Mouse (Mus musculus) liver, embryonic 15.5 days (tissue): Measurements from ENCODE around the gene Rad54l. TPM values are rescaled to one million over a fixed set of nuclear protein-coding genes. Genes with fewer than 3 reads are reported as not detected.

Experiments
- ATAC-seq: fragments of 200-750 bp; cut with Nextera tagmentation; 2 replicates; pipeline ENCODE4 v1.8.0; 2017; ENCODE audit warnings: moderate number of reproducible peaks, mild to moderate bottlenecking, moderate library complexity; ENCODE audit not compliant: insufficient read depth
- H3K27ac ChIP-seq: fragments of 300-500 bp; sonication (generic); replicated peaks from 2 replicates; pipeline ENCODE4 v1.5.1; 2015; ENCODE audit warnings: mild to moderate bottlenecking, inconsistent platforms
- H3K27me3 ChIP-seq: fragments of 300-500 bp; sonication (generic); 2 replicates; pipeline ENCODE4 v1.6.1; 2015; ENCODE audit warnings: mild to moderate bottlenecking, inconsistent platforms
- H3K36me3 ChIP-seq: fragments of 300-500 bp; sonication (generic); replicated peaks from 2 replicates; pipeline ENCODE4 v1.6.1; 2015; ENCODE audit warnings: moderate library complexity, mild to moderate bottlenecking, inconsistent platforms
- H3K4me1 ChIP-seq: fragments of 300-500 bp; sonication (generic); replicated peaks from 2 replicates; pipeline ENCODE4 v1.6.1; 2015; ENCODE audit warnings: inconsistent platforms
- H3K4me2 ChIP-seq: fragments of 300-500 bp; sonication (generic); 2 replicates; pipeline ENCODE4 v1.6.1; 2015; ENCODE audit warnings: moderate library complexity, mild to moderate bottlenecking, inconsistent platforms
- H3K4me3 ChIP-seq: fragments of 300-500 bp; sonication (generic); replicated peaks from 2 replicates; pipeline ENCODE4 v1.5.1; 2015; ENCODE audit warnings: mild to moderate bottlenecking, inconsistent platforms
- H3K9ac ChIP-seq: fragments of 300-500 bp; sonication (generic); 2 replicates; pipeline ENCODE4 v1.6.1; 2015; ENCODE audit warnings: moderate library complexity, mild to moderate bottlenecking, inconsistent platforms
- H3K9me3 ChIP-seq: fragments of 300-500 bp; sonication (generic); replicated peaks from 2 replicates; pipeline ENCODE4 v1.6.1; 2016; ENCODE audit warnings: inconsistent platforms
- WGBS: fragments of 180-500 bp; shearing (Covaris S2); methylation state at CpG from one replicate; pipeline ENCODE4 v1.1.7; 2015; ENCODE audit warnings: mixed read lengths; ENCODE audit not compliant: insufficient replicate concordance; 5-methylcytosine and 5-hydroxymethylcytosine counted together
- polyA plus RNA-seq: library from polyadenylated mRNA; unstranded; fragments of >200 nt; fragmentation: Nextera tagmentation; extraction: Ambion mirVana; gene quantifications from 2 replicates; pipeline ENCODE4 v1.2.1, GENCODE M21; 2015

The Rad54l gene
- polyA plus RNA-seq, 1 experiment from 2014 or later, result 26.8 TPM

DNA sequence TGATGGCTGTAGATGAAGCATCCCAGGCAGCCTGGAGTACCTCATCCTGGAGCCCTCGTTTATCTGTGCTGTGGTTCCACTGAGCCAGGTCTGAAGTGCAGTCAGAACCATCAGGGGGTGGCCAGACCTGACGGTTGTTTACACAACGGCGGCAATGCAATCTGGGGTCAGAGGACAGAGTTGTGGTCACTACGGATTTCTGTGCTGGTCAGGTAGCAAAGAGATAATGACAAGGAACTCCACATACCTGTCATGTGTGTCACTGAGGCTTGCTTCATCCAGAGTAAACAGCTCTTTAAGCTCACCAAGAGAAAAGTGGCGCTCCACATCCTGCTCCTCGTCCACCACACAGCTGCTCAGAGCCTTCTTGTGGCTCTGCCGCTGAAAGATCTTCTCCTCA lies 26.3 kb downstream of the Rad54l start:
- Histone ChIP-seq H3K27ac (peak overlapping the region; percentile 63), H3K9ac (no peak overlapping the region), H3K9me3 (no peaks in the 10 kb centered on the region), H3K4me3 (no peak overlapping the region), H3K4me1 (peaks cover 26% of the 10 kb centered on the region), H3K4me2 (no peak overlapping the region), H3K36me3 (peaks cover 98% of the 10 kb centered on the region), H3K27me3 (no peaks in the 10 kb centered on the region)
- WGBS, result 76% methylated on average over 8 of the region's 8 CpGs
- peak; percentile 38 for ATAC-seq

GRCm38 (mm10) chr4:116096291-116096690 lies 27.2 kb downstream of the Rad54l start:
- H3K4me1 ChIP-seq, result peaks cover 17% of the 10 kb centered on the region
- H3K36me3 ChIP-seq, result peaks cover 98% of the 10 kb centered on the region
- no peak overlapping the region for H3K4me3 ChIP-seq
- H3K9ac ChIP-seq, result no peak overlapping the region
- H3K4me2 ChIP-seq, result no peak overlapping the region
- 82% methylated on average over 10 of the region's 10 CpGs for WGBS
- ATAC-seq, result no peak
- no peak overlapping the region for H3K27ac ChIP-seq
- no peaks in the 10 kb centered on the region for H3K27me3 ChIP-seq
- no peaks in the 10 kb centered on the region for H3K9me3 ChIP-seq

DNA sequence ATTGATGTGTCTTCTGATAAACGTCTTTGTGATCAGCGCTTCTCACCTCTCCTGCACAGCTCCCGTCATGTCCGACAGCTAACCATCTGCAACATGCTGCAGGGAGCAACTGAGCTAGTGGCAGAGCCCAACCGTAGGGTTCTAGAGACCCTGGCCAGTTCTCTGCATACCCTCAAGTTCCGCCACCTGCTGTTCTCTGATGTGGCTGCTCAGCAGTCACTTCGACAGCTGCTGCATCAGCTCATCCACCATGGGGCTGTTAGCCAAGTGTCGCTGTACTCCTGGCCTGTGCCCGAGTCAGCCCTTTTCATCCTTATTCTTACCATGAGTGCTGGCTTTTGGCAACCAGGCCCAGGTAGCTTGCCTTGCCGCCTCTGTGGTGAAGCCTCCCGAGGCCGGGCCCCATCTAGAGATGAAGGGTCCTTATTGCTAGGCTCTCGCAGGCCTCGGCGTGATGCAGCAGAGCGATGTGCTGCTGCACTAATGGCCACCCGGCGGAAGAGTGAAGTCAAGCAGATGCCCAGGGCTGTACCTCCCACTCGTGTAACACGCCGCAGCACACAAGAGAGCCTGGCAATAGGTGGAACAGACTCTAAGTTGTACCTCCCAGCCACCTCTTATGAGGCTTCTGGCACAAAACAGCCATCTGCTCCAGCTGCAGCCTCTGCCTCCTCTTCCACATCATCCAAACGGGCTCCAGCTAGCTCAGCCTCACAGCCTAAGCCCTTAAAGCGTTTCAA lies 34.8 kb downstream of the Rad54l start:
- WGBS, result 87% methylated on average over 23 of the region's 23 CpGs
- H3K4me2 ChIP-seq, result no peak overlapping the region
- H3K9me3 ChIP-seq, result no peaks in the 10 kb centered on the region
- H3K4me3 ChIP-seq, result no peak overlapping the region
- H3K36me3 ChIP-seq, result peaks cover 78% of the 10 kb centered on the region
- H3K4me1 ChIP-seq, result no peaks in the 10 kb centered on the region
- H3K27me3 ChIP-seq, result no peaks in the 10 kb centered on the region
- ATAC-seq, result no peak
- no peak overlapping the region for H3K9ac ChIP-seq
- H3K27ac ChIP-seq, result no peak overlapping the region

DNA sequence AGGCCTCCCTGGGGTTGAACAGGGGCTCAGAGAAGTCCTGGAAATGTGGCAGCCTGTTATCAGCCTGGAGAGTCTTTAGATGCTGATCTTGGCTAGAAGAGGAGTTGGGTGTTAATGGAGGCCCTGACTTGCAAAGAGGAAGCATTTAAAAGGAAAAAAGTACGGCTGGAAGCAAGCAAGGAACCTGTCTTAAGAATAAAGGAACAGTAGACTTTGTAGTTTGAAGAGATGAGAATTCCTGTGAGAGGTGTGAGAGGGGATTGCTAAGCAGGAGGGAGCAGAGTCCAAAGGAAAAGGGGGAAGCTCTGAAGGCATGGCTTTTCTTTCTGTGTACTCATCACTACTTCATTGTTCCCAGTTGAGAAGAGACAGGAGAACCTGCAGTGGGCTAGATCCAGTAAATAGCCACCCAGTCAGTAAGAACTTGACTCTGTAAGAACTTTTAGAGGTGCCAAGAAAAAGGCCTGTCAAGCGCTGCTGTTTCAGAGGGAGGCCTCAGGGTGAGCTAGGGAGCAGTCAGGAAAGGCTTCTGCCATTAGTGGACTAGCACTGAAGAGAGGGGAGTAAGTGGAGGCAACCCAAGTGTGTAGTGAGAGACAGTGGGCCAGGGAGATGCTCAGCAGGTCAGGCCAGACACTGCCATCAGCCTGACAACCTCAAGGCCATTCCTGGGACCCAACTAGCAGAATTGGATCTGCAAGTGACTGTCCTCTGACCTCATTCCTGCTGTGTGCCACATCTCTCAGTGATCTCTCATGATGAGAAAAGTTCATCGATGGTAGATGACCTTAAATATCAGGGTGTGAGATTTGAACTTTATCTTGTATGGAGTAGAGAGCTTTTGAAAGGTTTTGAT lies 46.0 kb downstream of the Rad54l start:
- no peak for ATAC-seq
- Histone ChIP-seq H3K4me3 (peak overlapping the region; percentile 82), H3K36me3 (peaks cover 28% of the 10 kb centered on the region), H3K9me3 (no peaks in the 10 kb centered on the region), H3K4me2 (peak overlapping the region; percentile 85), H3K27me3 (no peaks in the 10 kb centered on the region), H3K4me1 (peaks cover 34% of the 10 kb centered on the region), H3K27ac (peak overlapping the region; percentile 95), H3K9ac (peak overlapping the region; percentile 92)
- WGBS, result 36% methylated on average over 3 of the region's 3 CpGs

DNA sequence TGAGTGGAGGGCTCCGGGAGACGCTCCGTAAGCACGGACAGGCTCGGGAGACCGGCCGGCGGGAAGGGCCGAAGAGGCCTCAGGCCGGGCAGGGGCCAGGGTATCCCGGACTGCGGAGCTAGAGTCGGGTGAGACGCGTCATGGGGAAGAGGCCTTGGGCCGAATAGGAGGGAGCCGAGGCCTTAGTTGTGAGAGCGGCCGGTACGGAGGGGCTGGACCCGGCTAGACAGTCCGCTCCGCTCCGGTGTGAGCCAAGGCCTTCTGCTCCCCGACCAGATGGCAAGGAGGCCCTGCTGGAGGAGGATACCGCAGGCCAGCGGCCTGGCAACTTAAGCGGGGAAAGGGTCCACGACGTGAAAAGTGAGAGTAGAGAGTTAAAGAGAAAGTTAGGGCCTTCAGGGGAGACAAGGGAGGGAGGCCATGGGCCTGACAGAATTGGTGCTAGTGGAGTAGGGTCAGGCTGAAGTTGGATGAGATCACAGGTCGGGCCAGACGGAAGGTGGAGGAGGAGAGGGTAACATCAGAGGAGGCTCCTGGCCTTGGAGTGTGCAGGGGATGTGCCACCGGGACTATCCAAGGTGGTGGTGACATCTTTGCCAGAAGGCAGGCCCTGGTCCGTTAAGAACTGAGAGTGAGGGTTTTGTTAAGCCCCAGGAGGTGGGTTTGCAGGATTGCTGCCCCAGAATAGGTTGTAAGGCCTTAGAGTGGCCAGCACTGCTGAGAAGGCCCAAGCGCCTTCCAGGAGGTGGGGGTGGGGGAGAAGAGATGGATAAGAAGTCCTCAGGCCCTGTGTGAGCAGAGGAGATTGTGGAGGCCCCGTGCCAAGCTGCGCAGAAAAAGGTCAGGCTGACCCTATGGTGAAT lies 46.9 kb downstream of the Rad54l start:
- ATAC-seq, result peak; percentile 22
- Histone ChIP-seq H3K4me1 (peaks cover 39% of the 10 kb centered on the region), H3K9ac (peak overlapping the region; percentile 92), H3K27ac (peak overlapping the region; percentile 95), H3K36me3 (peaks cover 24% of the 10 kb centered on the region), H3K27me3 (no peaks in the 10 kb centered on the region), H3K4me3 (peak overlapping the region; percentile 82), H3K9me3 (no peaks in the 10 kb centered on the region), H3K4me2 (peak overlapping the region; percentile 85)
- WGBS, result 1% methylated on average over 37 of the region's 37 CpGs

GRCm38 (mm10) chr4:116075631-116076368 lies 47.7 kb downstream of the Rad54l start:
- H3K4me2 ChIP-seq, result peak overlapping the region; percentile 85
- under 1% methylated on average over 76 of the region's 77 CpGs for WGBS
- peaks cover 16% of the 10 kb centered on the region for H3K36me3 ChIP-seq
- peak overlapping the region; percentile 92 for H3K9ac ChIP-seq
- H3K27ac ChIP-seq, result peak overlapping the region; percentile 95
- H3K9me3 ChIP-seq, result no peaks in the 10 kb centered on the region
- ATAC-seq, result peak; percentile 52
- peaks cover 39% of the 10 kb centered on the region for H3K4me1 ChIP-seq
- H3K27me3 ChIP-seq, result no peaks in the 10 kb centered on the region
- H3K4me3 ChIP-seq, result peak overlapping the region; percentile 82

DNA sequence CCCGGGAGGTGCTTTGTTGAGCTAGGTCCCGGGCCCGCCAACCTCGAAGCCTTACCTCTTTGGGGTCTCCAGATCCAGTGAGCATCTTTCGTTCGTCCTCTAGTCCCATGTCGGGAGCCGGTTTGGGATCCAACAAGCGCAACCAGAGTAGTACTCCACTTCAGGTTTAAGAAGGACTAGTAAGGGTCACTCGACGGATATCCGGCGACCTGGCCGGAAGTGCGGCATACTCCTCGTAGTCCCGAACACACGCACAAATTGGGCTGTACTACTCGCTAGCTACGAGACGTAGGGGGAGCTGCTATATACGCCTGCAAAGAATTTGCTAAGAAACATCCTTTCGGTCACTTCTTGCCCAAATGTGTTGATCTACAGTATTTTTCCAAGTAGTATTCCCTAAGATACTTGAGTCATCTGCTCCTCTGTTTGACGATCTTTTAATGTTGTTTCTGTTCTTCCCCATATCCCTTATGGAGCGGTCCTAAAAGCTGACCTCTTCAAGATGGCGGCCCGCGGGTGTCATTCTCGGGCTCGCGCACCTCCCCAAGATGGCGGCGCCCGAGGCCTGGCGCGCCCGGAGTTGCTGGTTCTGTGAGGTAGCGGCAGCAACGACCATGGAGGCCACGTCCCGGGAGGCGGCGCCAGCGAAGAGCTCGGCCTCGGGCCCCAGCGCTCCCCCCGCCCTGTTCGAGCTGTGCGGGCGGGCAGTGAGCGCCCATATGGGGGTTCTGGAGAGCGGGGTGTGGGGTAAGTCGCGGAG lies 48.4 kb downstream of the Rad54l start, which contains the start of the genes Uqcrh and Lrrc41:
TSS of gene Uqcrh (minus strand) at position 211 of the 760 bp plus-strand sequence.
TSS of gene Lrrc41 (plus strand) at position 409 of the 760 bp plus-strand sequence.
- Histone ChIP-seq H3K9ac (peak within 1 kb of the TSS; percentile 92), H3K27me3 (no peaks in the 10 kb centered on the region), H3K27ac (peak within 1 kb of the TSS; percentile 95), H3K9me3 (no peaks in the 10 kb centered on the region), H3K36me3 (peaks cover 18% of the 10 kb centered on the region), H3K4me1 (peaks cover 39% of the 10 kb centered on the region), H3K4me2 (peak within 1 kb of the TSS; percentile 85), H3K4me3 (peak within 1 kb of the TSS; percentile 82)
- WGBS, result under 1% methylated on average over 55 of the region's 55 CpGs
- peak; percentile 88 for ATAC-seq

- ATAC-seq, result no peak
- Histone ChIP-seq H3K4me2 (peak overlapping the region; percentile 85), H3K4me1 (peaks cover 39% of the 10 kb centered on the region), H3K27ac (peak overlapping the region; percentile 95), H3K9ac (peak overlapping the region; percentile 67), H3K27me3 (no peaks in the 10 kb centered on the region), H3K36me3 (peaks cover 20% of the 10 kb centered on the region), H3K4me3 (peak overlapping the region; percentile 82), H3K9me3 (no peaks in the 10 kb centered on the region)
- WGBS, result under 1% methylated on average over 8 of the region's 8 CpGs
Measured at GRCm38 (mm10) chr4:116074145-116074675, 49.3 kb downstream of the Rad54l start.

DNA sequence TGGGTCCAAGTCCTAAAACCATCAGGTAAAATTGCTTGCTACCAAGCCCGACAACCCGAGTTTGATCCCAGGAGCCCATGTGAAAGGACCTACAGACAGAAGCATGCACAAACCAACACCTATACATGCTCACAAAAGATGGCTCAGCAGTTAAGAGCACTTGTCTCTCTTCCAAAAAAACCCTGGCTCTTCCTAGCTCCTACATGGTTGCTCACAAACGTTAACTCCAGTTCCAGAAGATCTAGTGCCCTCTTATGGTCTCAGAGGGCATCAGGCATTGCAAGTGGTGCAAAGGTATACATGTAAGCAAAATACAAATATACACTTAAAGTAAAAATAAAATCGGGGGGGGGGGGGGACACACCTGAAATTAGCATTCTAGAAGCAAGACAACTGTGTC lies 50.3 kb downstream of the Rad54l start:
- peaks cover 30% of the 10 kb centered on the region for H3K36me3 ChIP-seq
- peak overlapping the region; percentile 82 for H3K4me3 ChIP-seq
- no peaks in the 10 kb centered on the region for H3K27me3 ChIP-seq
- peak overlapping the region; percentile 85 for H3K4me2 ChIP-seq
- WGBS, result 38% methylated on average over 4 of the region's 4 CpGs
- ATAC-seq, result no peak
- peaks cover 36% of the 10 kb centered on the region for H3K4me1 ChIP-seq
- no peak overlapping the region for H3K9ac ChIP-seq
- H3K9me3 ChIP-seq, result no peaks in the 10 kb centered on the region
- H3K27ac ChIP-seq, result no peak overlapping the region
